Mouse (Mus musculus) intestine, embryonic 15.5 days (tissue): ENCODE data around the gene Fbxo44. TPM values are rescaled to one million over a fixed set of nuclear protein-coding genes. Genes with fewer than 3 reads are reported as not detected.
"Not testable (repeated sequence)": the region's sequence is repeated elsewhere in the genome, so short reads cannot be mapped to it uniquely, and the experiment has no call there.

ENCODE experiments used
- ATAC-seq: fragments of 200-750 bp; cut with Nextera tagmentation; 2 replicates; pipeline ENCODE4 v1.8.0; 2017; ENCODE audit warnings: moderate TSS enrichment, moderate library complexity
- H3K27ac ChIP-seq: fragments of 300-500 bp; sonication (generic); 2 replicates; pipeline ENCODE4 v1.5.1; 2015; ENCODE audit warnings: mild to moderate bottlenecking, inconsistent platforms
- H3K27me3 ChIP-seq: fragments of 300-500 bp; sonication (generic); replicated peaks from 2 replicates; pipeline ENCODE4 v1.6.1; 2015; ENCODE audit warnings: inconsistent platforms
- H3K36me3 ChIP-seq: fragments of 300-500 bp; sonication (generic); 2 replicates; pipeline ENCODE4 v1.6.1; 2015; ENCODE audit warnings: inconsistent platforms
- H3K4me1 ChIP-seq: fragments of 300-500 bp; sonication (generic); replicated peaks from 2 replicates; pipeline ENCODE4 v1.6.1; 2015; ENCODE audit warnings: inconsistent platforms
- H3K4me2 ChIP-seq: fragments of 300-500 bp; sonication (generic); replicated peaks from 2 replicates; pipeline ENCODE4 v1.6.1; 2015; ENCODE audit warnings: mild to moderate bottlenecking, inconsistent platforms
- H3K4me3 ChIP-seq: fragments of 300-500 bp; sonication (generic); replicated peaks from 2 replicates; pipeline ENCODE4 v1.5.1; 2015; ENCODE audit warnings: inconsistent platforms
- H3K9ac ChIP-seq: fragments of 300-500 bp; sonication (generic); 2 replicates; pipeline ENCODE4 v1.6.1; 2015; ENCODE audit warnings: inconsistent platforms
- H3K9me3 ChIP-seq: fragments of 300-500 bp; sonication (generic); 2 replicates; pipeline ENCODE4 v1.6.1; 2016; ENCODE audit warnings: inconsistent platforms
- WGBS: fragments of 180-500 bp; shearing (Covaris S2); methylation state at CpG from one replicate; pipeline ENCODE4 v1.1.7; 2015; 5-methylcytosine and 5-hydroxymethylcytosine counted together
- polyA plus RNA-seq: library from polyadenylated mRNA; unstranded; fragments of >200 nt; fragmentation: Nextera tagmentation; extraction: Ambion mirVana; gene quantifications from 2 replicates; pipeline ENCODE4 v1.2.1, GENCODE M21; 2015

Fbxo44 gene
- polyA plus RNA-seq, 1 experiment from 2014 or later, result 7.2 TPM

DNA sequence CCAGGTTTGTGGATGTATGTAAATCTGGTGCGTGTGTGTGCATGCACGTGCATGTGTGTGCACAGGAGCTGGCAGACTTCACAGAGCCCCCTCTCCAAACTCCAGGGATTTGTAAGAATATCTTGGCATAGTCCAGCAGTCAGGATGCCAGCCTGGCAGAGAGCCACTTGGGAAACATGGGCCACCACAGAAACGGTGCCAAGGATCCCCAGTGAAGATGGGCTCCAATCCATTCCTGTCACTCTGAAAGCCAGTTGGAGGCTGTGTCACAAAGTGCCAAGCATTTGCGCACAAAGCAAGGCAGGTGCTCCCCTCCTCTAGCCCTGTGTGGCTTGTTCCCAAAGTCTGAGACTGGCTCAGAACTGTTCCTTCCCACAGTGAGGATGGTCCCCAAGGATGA is 38.9 kb downstream of the Fbxo44 start:
- Histone ChIP-seq H3K36me3 (no peaks in the 10 kb centered on the region), H3K9me3 (no peaks in the 10 kb centered on the region), H3K4me1 (no peaks in the 10 kb centered on the region), H3K4me2 (no peak overlapping the region), H3K27ac (no peak overlapping the region), H3K9ac (no peak overlapping the region), H3K4me3 (no peak overlapping the region), H3K27me3 (no peaks in the 10 kb centered on the region)
- WGBS, result 82% methylated on average over 4 of the region's 4 CpGs
- no peak for ATAC-seq

DNA sequence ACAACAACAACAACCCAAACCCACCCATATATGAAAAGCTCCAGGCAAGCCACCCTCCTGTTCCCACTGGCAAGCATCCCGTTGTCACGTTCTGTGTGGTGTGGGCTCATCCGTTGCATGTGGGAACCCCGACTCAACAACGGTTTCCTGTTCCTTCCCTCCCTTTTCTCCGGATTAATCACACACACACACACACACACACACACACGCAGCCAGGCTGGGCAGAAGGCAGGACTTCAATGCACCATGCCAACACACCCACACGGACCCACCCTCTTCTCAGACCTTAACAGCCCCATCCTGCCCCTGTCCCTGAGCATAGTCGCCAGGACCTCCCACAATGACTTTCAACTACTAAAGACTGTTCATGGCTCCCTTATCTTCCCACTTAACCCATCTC is 39.7 kb downstream of the Fbxo44 start:
- 76% methylated on average over 9 of the region's 9 CpGs for WGBS
- H3K4me1 ChIP-seq, result peaks cover 2% of the 10 kb centered on the region
- no peak overlapping the region for H3K4me2 ChIP-seq
- no peak overlapping the region for H3K27ac ChIP-seq
- H3K27me3 ChIP-seq, result no peaks in the 10 kb centered on the region
- no peaks in the 10 kb centered on the region for H3K36me3 ChIP-seq
- no peak overlapping the region for H3K4me3 ChIP-seq
- no peak overlapping the region for H3K9ac ChIP-seq
- no peak for ATAC-seq
- no peaks in the 10 kb centered on the region for H3K9me3 ChIP-seq

DNA sequence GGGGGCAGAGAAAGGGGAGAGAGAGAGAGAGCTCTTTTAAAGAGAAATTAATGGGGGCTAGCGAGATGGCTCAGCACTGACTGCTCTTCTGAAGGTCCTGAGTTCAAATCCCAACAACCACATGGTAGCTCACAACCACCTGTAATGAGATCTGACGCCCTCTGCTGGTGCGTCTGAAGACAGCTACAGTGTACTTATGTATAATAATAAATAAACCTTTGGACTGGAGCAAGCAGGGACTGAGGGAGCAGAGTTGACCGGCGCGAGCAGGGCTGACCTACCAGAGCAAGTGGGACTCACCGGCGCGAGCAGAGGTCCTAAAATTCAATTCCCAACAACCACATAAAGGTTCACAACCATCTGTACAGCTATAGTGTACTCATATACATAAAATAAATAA is 40.7 kb downstream of the Fbxo44 start:
- whole genome bisulfite sequencing, result 81% methylated on average over 9 of the region's 9 CpGs
- not testable (repeated sequence) for H3K36me3 ChIP-seq, H3K27ac ChIP-seq, H3K9me3 ChIP-seq, H3K27me3 ChIP-seq, H3K9ac ChIP-seq, ATAC-seq, H3K4me1 ChIP-seq, H3K4me2 ChIP-seq, H3K4me3 ChIP-seq

DNA sequence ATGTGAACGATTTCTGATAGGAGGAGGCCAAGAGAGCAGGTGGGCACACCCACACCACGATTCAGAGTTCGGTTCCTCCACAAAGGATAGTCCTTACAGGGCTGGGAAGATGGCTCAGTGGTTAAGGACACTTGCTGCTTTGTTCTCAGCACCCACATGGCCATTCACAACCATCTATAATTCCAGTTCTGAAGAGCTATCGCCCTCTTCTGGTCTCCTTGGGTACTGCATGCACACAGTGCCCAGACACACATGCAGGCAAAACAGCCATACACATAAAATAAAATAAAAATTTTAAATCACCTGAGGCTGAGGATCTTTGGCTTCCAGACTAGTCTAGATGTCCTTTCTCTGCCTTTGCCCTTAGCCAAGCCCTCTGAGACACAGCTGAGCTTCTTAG is 42.9 kb downstream of the Fbxo44 start:
- Histone ChIP-seq H3K27ac (no peak overlapping the region), H3K9me3 (no peaks in the 10 kb centered on the region), H3K4me3 (no peak overlapping the region), H3K4me2 (no peak overlapping the region), H3K27me3 (no peaks in the 10 kb centered on the region; the same call in 1 of the 2 replicates), H3K4me1 (peaks cover 7% of the 10 kb centered on the region), H3K9ac (no peak overlapping the region), H3K36me3 (no peaks in the 10 kb centered on the region)
- ATAC-seq, result no peak
- 73% methylated on average over 4 of the region's 4 CpGs for WGBS

DNA sequence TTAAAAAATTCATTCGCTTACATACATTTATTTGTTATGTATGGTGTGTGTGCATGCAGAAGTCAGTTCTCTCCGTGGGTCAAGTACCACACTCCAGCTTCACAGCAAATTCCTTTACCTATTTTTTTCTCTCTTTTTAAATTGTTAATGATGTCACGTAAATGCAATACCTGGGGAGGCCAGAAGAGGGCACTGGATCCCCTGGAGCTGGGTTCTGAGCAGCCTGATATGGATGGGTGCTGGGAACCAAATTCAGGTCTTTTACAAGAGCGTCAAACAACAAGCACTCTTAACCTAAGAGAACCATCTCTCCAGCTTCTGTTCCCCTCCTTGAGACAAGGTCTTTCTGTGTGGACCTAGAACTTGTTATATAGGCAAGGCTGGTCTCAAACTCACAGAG is 43.6 kb downstream of the Fbxo44 start:
- WGBS, result 73% methylated on average over 4 of the region's 4 CpGs
- ATAC-seq, result no peak
- H3K4me2 ChIP-seq, result no peak overlapping the region
- H3K9ac ChIP-seq, result no peak overlapping the region
- H3K27me3 ChIP-seq, result no peaks in the 10 kb centered on the region; the same call in 1 of the 2 replicates
- H3K27ac ChIP-seq, result no peak overlapping the region
- no peaks in the 10 kb centered on the region for H3K9me3 ChIP-seq
- H3K4me3 ChIP-seq, result no peak overlapping the region
- peaks cover 7% of the 10 kb centered on the region for H3K4me1 ChIP-seq
- H3K36me3 ChIP-seq, result no peaks in the 10 kb centered on the region

DNA sequence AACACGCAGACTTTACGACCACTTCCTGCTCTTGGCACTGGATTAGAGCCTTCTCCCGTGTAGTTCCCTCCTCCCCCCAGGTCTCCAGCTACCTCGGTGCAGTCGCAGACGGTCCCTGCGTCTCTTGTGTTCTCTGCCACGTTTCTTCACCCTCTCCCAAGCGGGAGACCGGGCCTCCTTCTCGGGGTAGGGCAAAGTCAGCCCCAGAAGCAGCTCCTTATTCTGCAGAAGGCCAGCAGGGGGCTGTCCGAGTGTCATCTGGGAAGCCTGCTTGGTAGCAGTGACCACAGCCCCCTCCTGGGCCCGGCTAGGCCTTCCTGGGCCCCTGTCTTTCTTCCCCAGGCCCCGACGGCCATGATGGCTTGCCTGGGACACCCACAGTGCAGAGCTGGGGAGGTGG is 44.8 kb downstream of the Fbxo44 start:
- Histone ChIP-seq H3K36me3 (no peaks in the 10 kb centered on the region), H3K4me2 (peak overlapping the region; percentile 41), H3K9ac (0 out of 2 replicates have a peak overlapping the region, but pooled peaks have one; percentile 26), H3K9me3 (no peaks in the 10 kb centered on the region), H3K4me3 (no peak overlapping the region; the same call in 1 of the 2 replicates), H3K27ac (no peak overlapping the region), H3K4me1 (peaks cover 7% of the 10 kb centered on the region), H3K27me3 (no peaks in the 10 kb centered on the region; the same call in 1 of the 2 replicates)
- peak; percentile 46 for ATAC-seq
- WGBS, result 3% methylated on average over 15 of the region's 15 CpGs

DNA sequence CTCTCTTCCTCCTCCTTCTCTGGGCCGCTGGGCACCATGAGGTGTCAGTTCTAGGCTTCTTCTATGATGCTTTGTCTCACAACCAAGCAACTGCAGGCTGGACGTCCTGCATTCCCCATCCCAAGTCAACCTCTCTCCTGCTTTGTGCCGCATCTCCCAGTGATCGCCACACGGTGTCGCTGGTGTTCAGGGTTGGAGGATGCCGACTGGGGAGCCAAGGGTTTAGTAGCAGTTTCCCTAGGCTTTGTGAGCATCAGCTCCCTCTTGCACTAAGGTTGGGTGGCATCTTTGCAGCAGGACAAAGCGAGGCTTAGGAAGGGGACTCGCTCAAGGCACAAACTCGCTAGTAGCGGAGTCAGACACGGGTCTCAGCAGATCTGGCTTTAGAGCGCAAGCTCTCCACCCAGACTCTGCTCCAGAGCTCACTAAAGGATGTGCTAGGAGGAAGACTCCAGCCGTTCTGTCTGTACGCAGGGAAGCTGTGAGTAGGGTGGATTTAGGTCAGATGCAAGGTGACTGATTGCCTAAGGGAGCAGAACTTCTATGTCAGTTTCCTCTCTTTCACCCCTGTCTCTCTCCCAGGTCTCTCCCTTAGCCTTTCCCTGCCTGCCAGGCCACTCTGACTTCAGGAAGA is 45.4 kb downstream of the Fbxo44 start:
- H3K27me3 ChIP-seq, result no peaks in the 10 kb centered on the region; the same call in 1 of the 2 replicates
- H3K27ac ChIP-seq, result no peak overlapping the region
- H3K4me1 ChIP-seq, result peaks cover 7% of the 10 kb centered on the region
- peak; percentile 82 for ATAC-seq
- no peaks in the 10 kb centered on the region for H3K9me3 ChIP-seq
- 4% methylated on average over 15 of the region's 15 CpGs for WGBS
- no peak overlapping the region; the same call in 1 of the 2 replicates for H3K4me3 ChIP-seq
- H3K4me2 ChIP-seq, result peak overlapping the region; percentile 41; the same call in 1 of the 2 replicates
- H3K36me3 ChIP-seq, result no peaks in the 10 kb centered on the region
- 0 out of 2 replicates have a peak overlapping the region, but pooled peaks have one; percentile 26 for H3K9ac ChIP-seq

DNA sequence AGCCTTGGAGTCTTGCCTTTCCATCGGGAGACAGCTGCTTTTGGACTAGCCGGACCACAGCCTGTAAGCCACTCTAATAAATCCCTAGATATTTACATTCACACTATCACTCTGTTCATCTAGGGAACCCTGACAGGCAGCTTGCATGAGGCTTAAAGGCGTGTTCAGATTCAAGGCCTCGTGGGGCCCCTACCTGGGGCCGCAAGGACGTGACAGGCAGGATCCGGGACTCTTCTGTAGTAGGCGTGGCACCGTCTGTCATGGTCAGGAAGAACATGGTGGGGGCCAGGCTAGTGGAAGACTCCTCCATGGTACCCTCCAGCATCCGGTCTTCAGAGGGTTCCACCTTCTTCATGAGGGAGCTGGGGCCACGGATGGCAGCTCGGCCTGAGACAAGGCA is 47.8 kb downstream of the Fbxo44 start:
- Histone ChIP-seq H3K4me2 (no peak overlapping the region), H3K36me3 (no peaks in the 10 kb centered on the region), H3K9me3 (no peaks in the 10 kb centered on the region), H3K4me1 (peaks cover 9% of the 10 kb centered on the region), H3K27ac (no peak overlapping the region), H3K9ac (no peak overlapping the region), H3K27me3 (no peaks in the 10 kb centered on the region; the same call in 1 of the 2 replicates), H3K4me3 (no peak overlapping the region)
- 68% methylated on average over 12 of the region's 12 CpGs for WGBS
- ATAC-seq, result peak; percentile 54; the same call in 1 of the 2 replicates

DNA sequence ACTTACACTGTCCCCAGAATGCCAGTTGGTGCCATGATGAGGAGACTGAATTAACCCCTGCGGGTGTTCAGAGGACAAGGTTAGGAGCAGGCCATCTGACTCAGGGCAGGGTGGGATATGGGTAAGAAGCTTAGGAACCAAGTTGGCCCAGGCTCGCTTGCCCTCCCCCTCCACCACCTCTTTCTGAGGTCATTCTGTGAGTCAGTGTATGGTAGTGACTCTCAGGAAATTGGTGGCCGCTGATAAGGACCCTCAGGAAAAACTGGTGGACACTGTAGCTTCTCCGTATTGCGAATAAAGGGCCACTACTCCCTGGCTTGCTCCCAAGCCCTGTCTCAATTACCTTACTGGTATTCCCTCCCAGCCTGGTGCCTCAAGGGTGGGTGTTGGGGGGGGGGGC is 51.1 kb downstream of the Fbxo44 start:
- 85% methylated on average over 5 of the region's 5 CpGs for WGBS
- no peaks in the 10 kb centered on the region; the same call in 1 of the 2 replicates for H3K27me3 ChIP-seq

DNA sequence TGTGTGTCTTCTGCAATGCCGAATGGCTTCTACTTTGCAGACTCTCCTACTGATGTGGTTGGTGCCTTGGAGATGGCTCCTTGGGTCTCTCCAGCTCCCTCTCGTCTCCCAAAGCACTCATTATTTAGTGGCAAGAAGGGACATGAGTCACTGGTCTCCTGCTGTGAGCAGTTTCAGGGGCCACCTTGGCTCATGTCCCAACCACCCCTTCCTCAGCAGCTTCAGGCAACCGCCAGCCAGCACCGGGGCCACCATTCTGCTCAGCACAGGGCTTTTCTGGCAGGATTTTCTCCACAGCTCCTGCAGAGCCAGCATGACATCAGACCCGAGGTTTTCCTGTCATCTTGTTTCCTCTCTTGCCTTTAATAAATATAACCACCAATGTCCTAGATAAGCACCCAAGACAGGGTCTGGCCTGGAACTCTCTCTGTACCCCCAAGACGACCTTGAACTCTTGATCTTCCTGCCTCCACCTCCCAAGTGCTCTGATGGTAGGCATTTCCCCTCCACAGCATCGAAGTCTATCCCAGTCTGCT is 51.6 kb downstream of the Fbxo44 start:
- ATAC-seq, result no peak
- 0 out of 2 replicates have a peak, but pooled peaks cover 2% of the 10 kb centered on the region for H3K4me1 ChIP-seq
- no peak overlapping the region for H3K4me3 ChIP-seq
- WGBS, result 57% methylated on average over 7 of the region's 7 CpGs
- no peak overlapping the region for H3K27ac ChIP-seq
- H3K27me3 ChIP-seq, result no peaks in the 10 kb centered on the region
- H3K36me3 ChIP-seq, result no peaks in the 10 kb centered on the region
- H3K9ac ChIP-seq, result no peak overlapping the region
- H3K9me3 ChIP-seq, result no peaks in the 10 kb centered on the region
- no peak overlapping the region for H3K4me2 ChIP-seq

More for the DNA sequence above, 51.1 kb downstream of the Fbxo44 start:
- Histone ChIP-seq H3K9ac (no peak overlapping the region), H3K36me3 (no peaks in the 10 kb centered on the region), H3K4me1 (0 out of 2 replicates have a peak, but pooled peaks cover 2% of the 10 kb centered on the region), H3K4me2 (no peak overlapping the region), H3K4me3 (no peak overlapping the region), H3K27ac (no peak overlapping the region), H3K9me3 (no peaks in the 10 kb centered on the region)
- ATAC-seq, result no peak

DNA sequence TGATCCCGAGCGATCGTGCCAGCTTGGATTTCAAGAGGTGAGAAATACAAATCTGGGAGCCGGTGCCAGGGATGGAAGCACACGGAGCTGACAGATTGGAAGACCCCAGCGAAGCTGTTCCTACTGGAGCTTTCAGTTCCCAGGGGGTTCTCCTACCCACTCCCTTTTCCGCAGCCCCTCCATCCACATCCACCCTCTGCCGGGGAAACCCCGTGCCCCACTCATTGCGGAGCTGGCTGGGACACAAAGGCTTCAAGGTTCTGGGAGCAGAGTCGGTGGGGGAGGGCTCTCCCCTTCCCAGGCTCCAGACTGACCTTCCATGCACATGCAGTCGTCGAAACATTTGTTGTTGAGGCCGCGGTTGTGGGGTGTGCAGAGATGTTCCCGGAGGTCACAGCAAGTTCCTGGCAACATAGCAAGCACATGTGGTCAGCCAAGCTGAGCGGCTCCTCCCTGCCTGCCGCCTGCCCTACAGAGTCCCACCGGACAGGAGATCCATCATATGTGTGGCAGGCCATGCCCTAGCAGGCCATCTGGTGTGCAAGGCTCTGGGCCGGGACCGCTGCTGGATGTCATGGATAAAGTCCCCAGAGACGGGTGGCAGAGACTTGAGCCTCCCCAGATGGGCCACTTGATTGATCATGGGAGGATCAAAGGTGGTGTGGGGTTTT is 52.5 kb downstream of the Fbxo44 start:
- H3K9me3 ChIP-seq, result no peaks in the 10 kb centered on the region
- H3K36me3 ChIP-seq, result no peaks in the 10 kb centered on the region
- no peak overlapping the region for H3K4me3 ChIP-seq
- no peak overlapping the region for H3K4me2 ChIP-seq
- 32% methylated on average over 22 of the region's 22 CpGs for WGBS
- H3K9ac ChIP-seq, result no peak overlapping the region
- H3K27me3 ChIP-seq, result no peaks in the 10 kb centered on the region
- 0 out of 2 replicates have a peak, but pooled peaks cover 2% of the 10 kb centered on the region for H3K4me1 ChIP-seq
- H3K27ac ChIP-seq, result no peak overlapping the region
- no peak; the same call in 1 of the 2 replicates for ATAC-seq

DNA sequence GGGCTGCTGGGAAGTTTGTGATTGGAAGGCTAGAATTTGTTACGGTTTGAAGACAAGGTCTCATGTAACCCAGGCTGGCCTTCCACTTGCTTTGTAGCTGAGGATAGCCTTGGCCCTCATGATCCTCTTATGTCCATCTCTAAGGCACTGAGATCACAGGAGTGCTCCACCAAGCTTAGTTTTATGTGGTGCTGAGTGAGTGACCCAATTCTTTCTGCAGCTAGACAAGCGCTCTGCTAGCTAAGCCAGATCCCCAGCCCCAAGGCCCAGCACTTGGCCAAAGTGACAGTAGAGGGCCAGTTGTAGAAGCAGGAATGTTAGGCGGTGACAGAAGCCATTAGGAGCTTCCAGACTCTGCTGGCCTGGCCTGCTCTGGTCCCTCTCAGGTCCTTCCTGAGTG is 56.1 kb downstream of the Fbxo44 start:
- ATAC-seq, result no peak
- H3K27me3 ChIP-seq, result no peaks in the 10 kb centered on the region; the same call in 1 of the 2 replicates
- no peak overlapping the region for H3K27ac ChIP-seq
- H3K9ac ChIP-seq, result no peak overlapping the region
- H3K9me3 ChIP-seq, result no peaks in the 10 kb centered on the region
- no peaks in the 10 kb centered on the region for H3K36me3 ChIP-seq
- peaks cover 10% of the 10 kb centered on the region; the same call in 1 of the 2 replicates for H3K4me1 ChIP-seq
- H3K4me3 ChIP-seq, result no peak overlapping the region
- H3K4me2 ChIP-seq, result no peak overlapping the region
- 84% methylated on average over 3 of the region's 3 CpGs for WGBS
